Comparison of ENCODE assay signal across 8 mouse cellular contexts in the genomic region with DNA sequence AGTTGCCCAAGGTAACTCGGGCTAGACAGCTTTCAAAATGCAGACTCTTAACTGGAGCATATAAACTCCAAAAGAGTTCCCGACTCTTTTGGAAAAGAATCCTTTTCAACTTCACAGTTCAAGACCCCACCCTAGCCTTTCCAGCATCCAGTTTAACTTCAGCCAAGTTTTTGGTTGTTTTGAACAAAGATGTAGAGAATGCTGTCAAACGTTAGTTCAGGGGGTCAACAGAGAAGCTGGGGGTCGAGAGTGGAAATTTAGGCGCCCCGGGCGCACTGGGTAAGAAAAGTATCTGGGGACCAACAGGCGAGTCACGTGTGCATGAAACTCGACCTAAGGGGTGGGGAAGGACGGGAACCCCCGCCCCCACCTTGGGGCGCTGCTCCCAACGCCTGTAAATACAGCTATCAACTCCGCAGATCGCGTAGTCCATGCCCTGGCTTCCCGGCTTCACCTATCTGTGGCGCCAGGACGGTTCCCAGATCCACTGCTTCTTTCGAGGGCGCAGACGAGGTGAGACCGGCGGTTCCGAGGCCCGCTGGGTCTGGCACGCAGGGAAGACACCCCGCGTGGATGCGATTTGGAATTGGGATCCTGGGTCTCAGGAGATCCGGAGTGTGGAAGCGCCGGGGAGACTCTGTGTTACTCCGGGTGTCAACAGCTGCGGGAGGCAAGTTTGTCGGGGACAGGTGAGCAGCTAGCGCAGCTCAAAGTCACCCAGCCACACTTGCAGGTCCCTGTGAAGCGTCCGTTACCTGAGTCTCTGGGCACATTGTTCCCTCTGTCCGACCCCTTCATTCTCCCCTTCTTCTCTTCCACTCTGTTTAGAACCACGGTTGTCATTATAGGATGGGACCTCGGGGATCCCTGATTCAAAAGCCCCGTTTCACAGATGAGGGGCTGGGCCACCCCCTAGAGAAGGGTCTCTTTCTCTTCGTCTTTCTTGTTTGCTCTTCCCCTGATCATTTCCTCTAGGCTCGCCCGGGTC. TPM values are rescaled to one million over a fixed set of nuclear protein-coding genes. Genes with fewer than 3 reads are reported as not detected.
A peak's percentile ranks its signal among the peaks of the same experiment; 100 is the strongest.
DNase-seq lines count a peak whose midpoint lies in the region; ATAC-seq and TF ChIP-seq lines count a peak whose summit lies in the region.

No protein-coding gene starts in this region.

- under 1% methylated on average over 47 of the region's 47 CpGs for WGBS in forebrain, embryonic 12.5 days
- WGBS in hindbrain, embryonic 13.5 days = 1% methylated on average over 47 of the region's 47 CpGs
- 2% methylated on average over 46 of the region's 47 CpGs for WGBS in liver, postnatal 0 days (ENCODE audit: insufficient replicate concordance)

- TF ChIP-seq EP300 in liver, postnatal 0 days (IDR thresholded peaks at IDR 0.05; ENCODE audit: low read depth) = peak; percentile 39; the same call in 1 of the 2 replicates

- peak overlapping the region; percentile 94 for H3K4me2 ChIP-seq in forebrain, embryonic 12.5 days
- H3K4me2 ChIP-seq in hindbrain, embryonic 13.5 days = peak overlapping the region; percentile 99
- H3K4me2 ChIP-seq in liver, postnatal 0 days (ENCODE audit: low read depth, low read length) = peak overlapping the region; percentile 89

- H3K9me3 ChIP-seq in forebrain, embryonic 12.5 days = no peaks in the 10 kb centered on the region
- H3K9me3 ChIP-seq in hindbrain, embryonic 13.5 days = no peaks in the 10 kb centered on the region
- no peaks in the 10 kb centered on the region for H3K9me3 ChIP-seq in liver, postnatal 0 days (ENCODE audit: low read length)

- peak; percentile 17; the same call in 1 of the 2 replicates for TF ChIP-seq CTCF in liver, postnatal 0 days (IDR thresholded peaks at IDR 0.05; ENCODE audit: low read depth)

- no peaks in the 10 kb centered on the region for H3K36me3 ChIP-seq in forebrain, embryonic 12.5 days (replicated peaks)
- H3K36me3 ChIP-seq in hindbrain, embryonic 13.5 days = no peaks in the 10 kb centered on the region
- peaks cover 9% of the 10 kb centered on the region; the same call in 1 of the 2 replicates for H3K36me3 ChIP-seq in liver, postnatal 0 days (replicated peaks; ENCODE audit: insufficient read depth, low read length)

- peak; percentile 35 for DNase-seq in ovary, postnatal 36 days (ENCODE audit: low spot score)
- DNase-seq in ovary, postnatal 10 days (ENCODE audit: low spot score) = no peak
- DNase-seq in liver, postnatal 0 days = peak; percentile 80
- peak; percentile 76 for DNase-seq in skeletal muscle tissue, adult 2 months (ENCODE audit: low read depth, low spot score)
- DNase-seq in layer of hippocampus, postnatal 36 days = no peak
- no peak for DNase-seq in right cerebral cortex, adult 18-20 months

- H3K27ac ChIP-seq in forebrain, embryonic 12.5 days = peak overlapping the region; percentile 82
- H3K27ac ChIP-seq in hindbrain, embryonic 13.5 days = no peak overlapping the region
- peak overlapping the region; percentile 93 for H3K27ac ChIP-seq in liver, postnatal 0 days (ENCODE audit: low read depth)

- H3K4me1 ChIP-seq in forebrain, embryonic 12.5 days = peaks cover 34% of the 10 kb centered on the region
- peaks cover 24% of the 10 kb centered on the region for H3K4me1 ChIP-seq in hindbrain, embryonic 13.5 days (replicated peaks)
- H3K4me1 ChIP-seq in liver, postnatal 0 days (ENCODE audit: insufficient read depth) = peaks cover 35% of the 10 kb centered on the region

- ATAC-seq in forebrain, embryonic 12.5 days (ENCODE audit: low FRiP score) = 0 out of 2 replicates have a peak, but pooled peaks have one; percentile 1
- peak; percentile 31; the same call in 1 of the 2 replicates for ATAC-seq in hindbrain, embryonic 13.5 days (ENCODE audit: low FRiP score)
- peak; percentile 30 for ATAC-seq in liver, postnatal 0 days

- peaks cover 37% of the 10 kb centered on the region for H3K27me3 ChIP-seq in forebrain, embryonic 12.5 days
- peaks cover 63% of the 10 kb centered on the region for H3K27me3 ChIP-seq in hindbrain, embryonic 13.5 days
- H3K27me3 ChIP-seq in liver, postnatal 0 days (ENCODE audit: insufficient read depth, low read length) = no peaks in the 10 kb centered on the region

- peak overlapping the region; percentile 73 for H3K9ac ChIP-seq in forebrain, embryonic 12.5 days
- H3K9ac ChIP-seq in hindbrain, embryonic 13.5 days = peak overlapping the region; percentile 67
- H3K9ac ChIP-seq in liver, postnatal 0 days (replicated peaks) = peak overlapping the region; percentile 97

- peak overlapping the region; percentile 48 for H3K4me3 ChIP-seq in forebrain, embryonic 12.5 days (replicated peaks)
- peak overlapping the region; percentile 57 for H3K4me3 ChIP-seq in hindbrain, embryonic 13.5 days
- H3K4me3 ChIP-seq in liver, postnatal 0 days (ENCODE audit: low read depth, low read length) = peak overlapping the region; percentile 89

RNA-seq across cellular contexts. Expression of gene Slc43a1, which starts 0.6 kb away (rescaled TPM):
- 11.4 and 14.4 TPM in 2 replicates for polyA plus RNA-seq in forebrain, embryonic 12.5 days (2016; fragmentation: Nextera tagmentation; extraction: Ambion mirVana)
- polyA plus RNA-seq in hindbrain, embryonic 13.5 days (2015; fragmentation: Nextera tagmentation; extraction: Ambion mirVana) = 2.5 and 3.3 TPM in 2 replicates
- 67.8 and 74.2 TPM in 2 replicates for polyA plus RNA-seq in liver, postnatal 0 days (2015; fragmentation: Nextera tagmentation; extraction: Ambion mirVana)
- total RNA-seq in layer of hippocampus, postnatal 36 days (2021) = 1 to 10 TPM in 1 of 2 experiments, under 1 TPM in 1; 0.48 to 1.2 TPM

RNA-seq across cellular contexts. Expression of gene Timm10, which starts 12.5 kb away (rescaled TPM):
- 36.7 and 42.3 TPM in 2 replicates for polyA plus RNA-seq in forebrain, embryonic 12.5 days (2016; fragmentation: Nextera tagmentation; extraction: Ambion mirVana)
- polyA plus RNA-seq in hindbrain, embryonic 13.5 days (2015; fragmentation: Nextera tagmentation; extraction: Ambion mirVana) = 59.2 and 61.9 TPM in 2 replicates
- polyA plus RNA-seq in liver, postnatal 0 days (2015; fragmentation: Nextera tagmentation; extraction: Ambion mirVana) = 59.8 and 63.9 TPM in 2 replicates
- total RNA-seq in layer of hippocampus, postnatal 36 days (2021) = 10 to 100 TPM; 45.0 to 48.7 TPM

RNA-seq across cellular contexts. Expression of gene Smtnl1, which starts 16.8 kb away (rescaled TPM):
- not detected in 2 replicates for polyA plus RNA-seq in forebrain, embryonic 12.5 days (2016; fragmentation: Nextera tagmentation; extraction: Ambion mirVana)
- polyA plus RNA-seq in hindbrain, embryonic 13.5 days (2015; fragmentation: Nextera tagmentation; extraction: Ambion mirVana) = not detected in 2 replicates
- polyA plus RNA-seq in liver, postnatal 0 days (2015; fragmentation: Nextera tagmentation; extraction: Ambion mirVana) = 0.15 and 0.98 TPM in 2 replicates
- total RNA-seq in layer of hippocampus, postnatal 36 days (2021) = not detected

RNA-seq across cellular contexts. Expression of gene Ube2l6, which starts 40.7 kb away (rescaled TPM):
- polyA plus RNA-seq in forebrain, embryonic 12.5 days (2016; fragmentation: Nextera tagmentation; extraction: Ambion mirVana) = 30.0 and 30.5 TPM in 2 replicates
- 16.8 and 17.6 TPM in 2 replicates for polyA plus RNA-seq in hindbrain, embryonic 13.5 days (2015; fragmentation: Nextera tagmentation; extraction: Ambion mirVana)
- 276 and 305 TPM in 2 replicates for polyA plus RNA-seq in liver, postnatal 0 days (2015; fragmentation: Nextera tagmentation; extraction: Ambion mirVana)
- 1 to 10 TPM; 4.2 to 4.3 TPM for total RNA-seq in layer of hippocampus, postnatal 36 days (2021)

RNA-seq across cellular contexts. Expression of gene Rtn4rl2, which starts 47.2 kb away (rescaled TPM):
- 5.2 and 7.9 TPM in 2 replicates for polyA plus RNA-seq in forebrain, embryonic 12.5 days (2016; fragmentation: Nextera tagmentation; extraction: Ambion mirVana)
- polyA plus RNA-seq in hindbrain, embryonic 13.5 days (2015; fragmentation: Nextera tagmentation; extraction: Ambion mirVana) = 2.0 and 3.1 TPM in 2 replicates
- 0.14 and 0.31 TPM in 2 replicates for polyA plus RNA-seq in liver, postnatal 0 days (2015; fragmentation: Nextera tagmentation; extraction: Ambion mirVana)
- total RNA-seq in layer of hippocampus, postnatal 36 days (2021) = 10 to 100 TPM; 91.2 to 94.8 TPM

Comparison
In these comparisons a context has a peak if more than half of its experiments do, and no peak if none do; other contexts are left out.
1. DNase-seq: peak in ovary, postnatal 36 days (single experiment), liver, postnatal 0 days (single experiment) and skeletal muscle tissue, adult 2 months (single experiment); none in ovary, postnatal 10 days (single experiment), layer of hippocampus, postnatal 36 days (0 of 2) and right cerebral cortex, adult 18-20 months (single experiment).
2. Peak in every context shown above with its lines, with median percentiles within 50 percentile points of each other: ATAC-seq, H3K4me2 ChIP-seq, H3K4me3 ChIP-seq and H3K9ac ChIP-seq.